ENCODE assay signal across 8 mouse cellular contexts in the genomic region with DNA sequence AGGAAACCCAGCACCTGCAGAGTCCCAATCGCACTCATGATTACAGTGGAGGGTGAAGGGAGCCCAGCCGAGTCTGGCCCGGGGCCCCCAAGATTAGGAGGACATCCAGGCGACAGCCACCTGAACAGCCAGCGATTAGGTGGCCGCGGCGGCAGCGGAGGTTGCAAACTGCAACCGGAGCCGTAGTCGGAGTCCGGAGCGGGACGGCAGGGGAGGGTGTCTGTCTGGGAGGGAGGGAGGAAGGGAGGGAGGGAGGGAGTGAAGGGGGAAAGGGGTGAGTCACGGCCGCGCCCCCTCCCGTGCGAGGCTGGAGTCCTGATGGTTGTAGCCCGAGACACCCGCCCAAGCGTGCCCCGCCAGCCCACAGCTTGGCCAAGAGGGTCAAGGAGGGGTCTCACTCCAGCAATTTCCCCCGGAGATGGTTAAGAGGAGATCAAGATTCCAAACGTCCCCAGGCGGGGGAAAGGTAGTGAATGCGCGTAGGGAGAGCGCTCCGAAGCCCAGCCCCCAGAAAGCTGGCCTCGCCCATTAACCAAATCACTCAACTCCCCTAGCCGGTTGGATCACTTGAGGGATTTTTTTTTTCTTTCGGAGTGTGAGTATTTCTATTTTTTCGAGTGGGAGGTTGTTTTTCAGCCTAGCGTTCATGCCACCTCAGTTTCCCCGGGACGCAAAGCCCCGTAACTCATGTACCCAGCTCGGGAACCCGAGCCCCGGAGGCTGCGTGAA. TPM values are rescaled to one million over a fixed set of nuclear protein-coding genes. Genes with fewer than 3 reads are reported as not detected.
DNase-seq lines count a peak whose midpoint lies in the region; ATAC-seq and TF ChIP-seq lines count a peak whose summit lies in the region.

A gene (minus strand): TSS at position 189 of the 729 bp plus-strand sequence.

- H3K4me3 ChIP-seq in erythroblast, embryonic 14.5 days (replicated peaks): peak within 1 kb of the TSS; percentile 59
- H3K4me3 ChIP-seq in bone marrow, adult 2 months (replicated peaks; ENCODE audit: control insufficient read depth, low read depth, low read length): peak within 1 kb of the TSS; percentile 59
- H3K4me3 ChIP-seq in forebrain, postnatal 0 days (ENCODE audit: low read depth, low read length): peak within 1 kb of the TSS; percentile 58
- peak within 1 kb of the TSS; percentile 66 for H3K4me3 ChIP-seq in liver, embryonic 13.5 days (replicated peaks)

- peaks cover 91% of the 10 kb centered on the region for H3K27me3 ChIP-seq in erythroblast, embryonic 14.5 days (ENCODE audit: control insufficient read depth)
- peaks cover 18% of the 10 kb centered on the region for H3K27me3 ChIP-seq in forebrain, postnatal 0 days (ENCODE audit: insufficient read depth, low read length)
- peaks cover 85% of the 10 kb centered on the region for H3K27me3 ChIP-seq in liver, embryonic 13.5 days

- no peak for TF ChIP-seq CTCF in bone marrow, adult 2 months (IDR thresholded peaks at IDR 0.05; ENCODE audit: control insufficient read depth, insufficient read depth, low read length)
- TF ChIP-seq CTCF in forebrain, postnatal 0 days (IDR thresholded peaks at IDR 0.05; ENCODE audit: low read depth): no peak

- no peaks in the 10 kb centered on the region; the same call in 1 of the 2 replicates for H3K9me3 ChIP-seq in erythroblast, embryonic 14.5 days (ENCODE audit: control insufficient read depth, low read length)
- no peaks in the 10 kb centered on the region for H3K9me3 ChIP-seq in forebrain, postnatal 0 days (ENCODE audit: low read length)
- no peaks in the 10 kb centered on the region for H3K9me3 ChIP-seq in liver, embryonic 13.5 days (replicated peaks)

- TF ChIP-seq POLR2A in bone marrow, adult 2 months (IDR thresholded peaks at IDR 0.05; ENCODE audit: borderline replicate concordance, control insufficient read depth, low read depth, low read length): no peak

- H3K36me3 ChIP-seq in erythroblast, embryonic 14.5 days (ENCODE audit: control insufficient read depth): no peaks in the 10 kb centered on the region
- H3K36me3 ChIP-seq in forebrain, postnatal 0 days (ENCODE audit: insufficient read depth): no peaks in the 10 kb centered on the region
- H3K36me3 ChIP-seq in liver, embryonic 13.5 days: no peaks in the 10 kb centered on the region

- no peak for ATAC-seq in erythroblast, adult 5-6 weeks (replicated peaks; ENCODE audit: low FRiP score, poor library complexity, severe bottlenecking)
- ATAC-seq in forebrain, postnatal 0 days: peak; percentile 52
- ATAC-seq in liver, embryonic 13.5 days (ENCODE audit: low read depth): peak; percentile 53

- under 1% methylated on average over 43 of the region's 43 CpGs for WGBS in bone marrow, adult 2 months
- under 1% methylated on average over 43 of the region's 43 CpGs for WGBS in forebrain, postnatal 0 days
- under 1% methylated on average over 43 of the region's 43 CpGs for WGBS in liver, embryonic 13.5 days (ENCODE audit: insufficient replicate concordance)

- peak within 1 kb of the TSS; percentile 51 for H3K9ac ChIP-seq in forebrain, postnatal 0 days
- H3K9ac ChIP-seq in liver, embryonic 13.5 days: peak within 1 kb of the TSS; percentile 58

- peak; percentile 30 for DNase-seq in forebrain, postnatal 0 days
- DNase-seq in induced T-regulatory cell, adult 2 months (ENCODE audit: low read depth): peak; percentile 79
- DNase-seq in liver, embryonic 13.5 days: no peak
- peak; percentile 59 for DNase-seq in naive thymus-derived CD4-positive, alpha-beta T cell, adult 2 months (ENCODE audit: low read depth)
- DNase-seq in thymus, postnatal 14 days: peak; percentile 46

- H3K27ac ChIP-seq in bone marrow, adult 2 months (ENCODE audit: control insufficient read depth, insufficient read depth, low read depth, low read length, poor library complexity): no peak within 1 kb of the TSS
- H3K27ac ChIP-seq in forebrain, postnatal 0 days (ENCODE audit: low read depth, low read length): no peak within 1 kb of the TSS; the same call in 1 of the 2 replicates
- H3K27ac ChIP-seq in liver, embryonic 13.5 days: no peak within 1 kb of the TSS

- H3K4me1 ChIP-seq in erythroblast, embryonic 14.5 days (ENCODE audit: control insufficient read depth): peaks cover 17% of the 10 kb centered on the region
- H3K4me1 ChIP-seq in bone marrow, adult 2 months (ENCODE audit: control insufficient read depth, insufficient read depth, low read length): no peaks in the 10 kb centered on the region; the same call in 1 of the 2 replicates
- no peaks in the 10 kb centered on the region for H3K4me1 ChIP-seq in forebrain, postnatal 0 days (ENCODE audit: insufficient read depth)
- peaks cover 40% of the 10 kb centered on the region for H3K4me1 ChIP-seq in liver, embryonic 13.5 days (replicated peaks)

- peak within 1 kb of the TSS; percentile 96 for H3K4me2 ChIP-seq in forebrain, postnatal 0 days (ENCODE audit: low read depth)
- H3K4me2 ChIP-seq in liver, embryonic 13.5 days: peak within 1 kb of the TSS; percentile 91

RNA-seq across cellular contexts. Expression of the gene that starts here (rescaled TPM):
- polyA plus RNA-seq in erythroblast, embryonic 14.5 days (2012): 0.01 TPM in 1 of 2 replicates, not detected in the other
- total RNA-seq in erythroblast, adult 5-6 weeks (2015; ENCODE audit: low replicate concordance): 0.63 TPM in 1 of 2 replicates, not detected in the other
- 0.09 TPM in 1 of 2 replicates, not detected in the other for total RNA-seq in erythroblast, adult 5-6 weeks (2017; ENCODE audit: low replicate concordance)
- polyA plus RNA-seq in bone marrow, adult 2 months (2011; ENCODE audit: insufficient read depth, insufficient read length, low replicate concordance, missing spikeins): 0.59 and 0.75 TPM in 2 replicates
- total RNA-seq in forebrain, postnatal 0 days (2014; rRNA removed): 1.3 and 1.4 TPM in 2 replicates
- polyA plus RNA-seq in forebrain, postnatal 0 days (2015; fragmentation: Nextera tagmentation; extraction: Ambion mirVana): 0.41 and 0.68 TPM in 2 replicates
- polyA plus RNA-seq in liver, embryonic 13.5 days (2015; fragmentation: Nextera tagmentation; extraction: Ambion mirVana): 1.2 and 1.9 TPM in 2 replicates
